Mouse (Mus musculus) CH12.LX (cell line): ENCODE data around the gene Scube3. TPM values are rescaled to one million over a fixed set of nuclear protein-coding genes. Genes with fewer than 3 reads are reported as not detected.

Experiments
- DNase-seq: peaks from one replicate; pipeline ENCODE4 v3.0.0-alpha.2; 2013; ENCODE audit errors: extremely low read depth
- H3K27ac ChIP-seq: 2 replicates; pipeline ENCODE4 v1.5.1; 2012; ENCODE audit warnings: low read depth, mild to moderate bottlenecking, control low read depth, moderate library complexity; ENCODE audit not compliant: insufficient read depth
- H3K27me3 ChIP-seq: replicated peaks from 2 replicates; pipeline ENCODE3; 2012; ENCODE audit warnings: inconsistent platforms
- H3K36me3 ChIP-seq, 2 experiments: replicated peaks in 1 of 2; 2 replicates each; pipeline versions ENCODE3 to v1.6.1; 2012; ENCODE audit warnings: inconsistent platforms in 1 of 2, low read length in 1 of 2, mild to moderate bottlenecking in 1 of 2, mixed read lengths in 1 of 2, moderate library complexity in 1 of 2; ENCODE audit not compliant: control insufficient read depth in 1 of 2, insufficient read depth in 1 of 2
- H3K4me1 ChIP-seq, 2 experiments: 2 replicates each; pipeline ENCODE4 v1.6.1; 2012; ENCODE audit warnings: inconsistent platforms in 1 of 2, moderate library complexity in 1 of 2; ENCODE audit not compliant: insufficient read depth in 2 of 2, control insufficient read depth in 1 of 2
- H3K4me2 ChIP-seq: 2 replicates; pipeline ENCODE4 v1.6.1; 2012; ENCODE audit warnings: low read depth, mild to moderate bottlenecking, control low read depth; ENCODE audit not compliant: poor library complexity, insufficient read depth, severe bottlenecking
- H3K4me3 ChIP-seq, 3 experiments: fragments of 150-350 bp in 1 of 3; sonication (generic) in 1 of 3; replicated peaks in 1 of 3; 2 replicates each; pipeline versions ENCODE3 to v1.5.1; 2011 to 2012; ENCODE audit warnings: low read depth in 2 of 3, low read length in 2 of 3, mild to moderate bottlenecking in 2 of 3, moderate library complexity in 2 of 3, control low read depth in 1 of 3, improper control_type of control experiment in 1 of 3, inconsistent platforms in 1 of 3, mixed read lengths in 1 of 3; ENCODE audit not compliant: poor library complexity in 1 of 3
- H3K79me2 ChIP-seq: replicated peaks from 2 replicates; pipeline ENCODE4 v1.6.1; 2012; ENCODE audit warnings: mild to moderate bottlenecking, moderate library complexity; ENCODE audit not compliant: control insufficient read depth, poor library complexity, insufficient read depth, severe bottlenecking; ENCODE audit errors: extremely low read depth
- H3K9ac ChIP-seq: 2 replicates; pipeline ENCODE4 v1.6.1; 2012; ENCODE audit warnings: low read depth, mild to moderate bottlenecking, control low read depth, moderate library complexity; ENCODE audit not compliant: insufficient read depth
- H3K9me3 ChIP-seq: replicated peaks from 2 replicates; pipeline ENCODE3; 2012; ENCODE audit warnings: low read length, inconsistent platforms, mixed read lengths
- BHLHE40 ChIP-seq: IDR thresholded peaks from 2 replicates; pipeline ENCODE4 v1.6.1; 2011; ENCODE audit warnings: mild to moderate bottlenecking, low read depth, low read length, improper control_type of control experiment
- CHD2 ChIP-seq: IDR thresholded peaks from 2 replicates; pipeline ENCODE4 v1.6.1; 2011; ENCODE audit warnings: low read length, improper control_type of control experiment
- CTCF ChIP-seq, 2 experiments: IDR thresholded peaks in 1 of 2; conservative IDR thresholded peaks in 1 of 2; 2 replicates each; pipeline ENCODE4 v1.5.1; 2011 to 2012; ENCODE audit warnings: low read depth in 2 of 2, low read length in 2 of 2, improper control_type of control experiment in 1 of 2, inconsistent platforms in 1 of 2, mild to moderate bottlenecking in 1 of 2, moderate library complexity in 1 of 2
- E2F4 ChIP-seq: IDR thresholded peaks from 2 replicates; pipeline ENCODE4 v1.6.1; 2011; ENCODE audit warnings: low read depth, low read length, improper control_type of control experiment; ENCODE audit not compliant: insufficient replicate concordance
- ELF1 ChIP-seq: IDR thresholded peaks from 2 replicates; pipeline ENCODE4 v1.6.1; 2014; ENCODE audit warnings: low read depth, mild to moderate bottlenecking, inconsistent platforms, low read length, improper control_type of control experiment
- GABPA ChIP-seq: IDR thresholded peaks from 2 replicates; pipeline ENCODE4 v1.6.1; 2012; ENCODE audit warnings: low read depth, low read length, improper control_type of control experiment, inconsistent platforms; ENCODE audit not compliant: insufficient replicate concordance
- HCFC1 ChIP-seq: IDR thresholded peaks from 2 replicates; pipeline ENCODE4 v1.6.1; 2012; ENCODE audit warnings: low read depth, mild to moderate bottlenecking, inconsistent platforms, low read length, improper control_type of control experiment
- IRF4 ChIP-seq: IDR thresholded peaks from 2 replicates; pipeline ENCODE4 v1.6.1; 2014; ENCODE audit warnings: low read depth, mild to moderate bottlenecking, inconsistent platforms, low read length, improper control_type of control experiment
- JUN ChIP-seq: IDR thresholded peaks from 2 replicates; pipeline ENCODE4 v1.6.1; 2011; ENCODE audit warnings: low read depth, mild to moderate bottlenecking, low read length, improper control_type of control experiment, moderate library complexity; ENCODE audit not compliant: insufficient read depth
- JUND ChIP-seq: conservative IDR thresholded peaks from 2 replicates; pipeline ENCODE4 v1.6.1; 2011; ENCODE audit warnings: low read depth, low read length, improper control_type of control experiment
- MAFK ChIP-seq: IDR thresholded peaks from 2 replicates; pipeline ENCODE4 v1.6.1; 2011; ENCODE audit warnings: low read length, improper control_type of control experiment; ENCODE audit not compliant: insufficient replicate concordance
- MEF2A ChIP-seq: IDR thresholded peaks from 2 replicates; pipeline ENCODE4 v1.6.1; 2014; ENCODE audit warnings: low read depth, mild to moderate bottlenecking, inconsistent platforms, low read length, improper control_type of control experiment, borderline replicate concordance
- MXI1 ChIP-seq: IDR thresholded peaks from 2 replicates; pipeline ENCODE4 v1.6.1; 2011; ENCODE audit warnings: mild to moderate bottlenecking, low read depth, low read length, improper control_type of control experiment
- MYC ChIP-seq: IDR thresholded peaks from 2 replicates; pipeline ENCODE4 v1.6.1; 2011; ENCODE audit warnings: low read depth, mild to moderate bottlenecking, improper control_type of control experiment, low read length
- NRF1 ChIP-seq: IDR thresholded peaks from 2 replicates; pipeline ENCODE4 v1.6.1; 2014; ENCODE audit warnings: low read depth, mild to moderate bottlenecking, inconsistent platforms, low read length, improper control_type of control experiment, moderate library complexity
- PAX5 ChIP-seq: IDR thresholded peaks from 2 replicates; pipeline ENCODE4 v1.6.1; 2012; ENCODE audit warnings: low read length, inconsistent platforms, mixed read lengths
- POLR2A ChIP-seq: IDR thresholded peaks from 2 replicates; pipeline ENCODE4 v1.6.1; 2011; ENCODE audit warnings: low read depth, mild to moderate bottlenecking, improper control_type of control experiment, low read length
- POLR2AphosphoS2 ChIP-seq: IDR thresholded peaks from 2 replicates; pipeline ENCODE4 v1.6.1; 2011; ENCODE audit warnings: low read depth, low read length, improper control_type of control experiment
- RAD21 ChIP-seq: IDR thresholded peaks from 2 replicates; pipeline ENCODE4 v1.6.1; 2011; ENCODE audit warnings: low read depth, mild to moderate bottlenecking, low read length, improper control_type of control experiment, moderate library complexity
- RCOR1 ChIP-seq: conservative IDR thresholded peaks from 2 replicates; pipeline ENCODE4 v1.6.1; 2012; ENCODE audit warnings: low read depth, mild to moderate bottlenecking, inconsistent platforms, low read length, improper control_type of control experiment
- TCF12 ChIP-seq: IDR thresholded peaks from 2 replicates; pipeline ENCODE4 v1.6.1; 2014; ENCODE audit warnings: low read depth, mild to moderate bottlenecking, inconsistent platforms, low read length, improper control_type of control experiment
- UBTF ChIP-seq: IDR thresholded peaks from 2 replicates; pipeline ENCODE4 v1.6.1; 2012; ENCODE audit warnings: low read depth, mild to moderate bottlenecking, inconsistent platforms, low read length, improper control_type of control experiment, moderate library complexity
- USF1 ChIP-seq: IDR thresholded peaks from 2 replicates; pipeline ENCODE4 v1.6.1; 2014; ENCODE audit warnings: low read depth, mild to moderate bottlenecking, inconsistent platforms, low read length, improper control_type of control experiment
- ZC3H11A ChIP-seq: IDR thresholded peaks from 2 replicates; pipeline ENCODE4 v1.6.1; 2012; ENCODE audit warnings: low read depth, mild to moderate bottlenecking, inconsistent platforms, low read length, improper control_type of control experiment
- ZMIZ1 ChIP-seq: IDR thresholded peaks from 2 replicates; pipeline ENCODE4 v1.6.1; 2012; ENCODE audit warnings: low read depth, mild to moderate bottlenecking, inconsistent platforms, low read length, improper control_type of control experiment
- ZNF384 ChIP-seq: IDR thresholded peaks from 2 replicates; pipeline ENCODE4 v1.6.1; 2012; ENCODE audit warnings: low read depth, low read length, improper control_type of control experiment, inconsistent platforms
- dilution Hi-C: fragments of 300-500 bp; cut with MboI; formaldehyde crosslinking; loops from 2 replicates; pipeline ENCODE4 v1.14.3; 2020; ENCODE audit warnings: low sequenced_read_pairs; ENCODE audit not compliant: extremely low pct_unique_long_range_greater_than_20kb, extremely low pct_ligation_motif_present
- in situ Hi-C: fragments of 300-500 bp; cut with MboI; formaldehyde crosslinking; loops from 3 replicates; pipeline ENCODE4 v1.14.3; 2019; ENCODE audit warnings: low sequenced_read_pairs, low pct_ligation_motif_present, low pct_unique_long_range_greater_than_20kb, mixed read lengths
- polyA plus RNA-seq: library from polyadenylated mRNA; unstranded; fragments of >175 nt; gene quantifications from 2 replicates; pipeline ENCODE4 v1.2.1, GENCODE M21; 2012; ENCODE audit warnings: low read depth; ENCODE audit not compliant: insufficient read length
- total RNA-seq, 2 experiments: library from RNA; depleted of rRNA; stranded (reverse); fragments of 300-350 nt in 1 of 2; fragments of >200 nt in 1 of 2; gene quantifications; 2 replicates each; pipeline ENCODE4 v1.2.3; 2012 to 2014

Gene Scube3
- total and polyA plus RNA-seq, 3 experiments, result 0.08 to 0.19 TPM; not detected in 1

GRCm38 (mm10) chr17:28153095-28153494, 11.2 kb downstream of the Scube3 start:
- no peak overlapping the region for H3K4me3 ChIP-seq
- H3K9me3 ChIP-seq, result no peaks in the 10 kb centered on the region
- H3K4me2 ChIP-seq, result no peak overlapping the region
- TF ChIP-seq E2F4 (no peak), POLR2A (no peak), CHD2 (no peak), PAX5 (no peak), BHLHE40 (no peak), ELF1 (no peak), ZMIZ1 (no peak), JUND (no peak), USF1 (no peak), MYC (no peak), POLR2AphosphoS2 (no peak), NRF1 (no peak), RCOR1 (no peak), TCF12 (no peak), MAFK (no peak), UBTF (no peak), MEF2A (no peak), CTCF (conservative IDR thresholded peaks at IDR 0.05 in 1 of 2, IDR thresholded peaks at IDR 0.05 in 1 of 2; ENCODE audit: low read depth in 2 of 2, low read length in 2 of 2) (no peak)
- H3K4me1 ChIP-seq, result no peaks in the 10 kb centered on the region
- dilution Hi-C loops, result no loop called here
- peaks cover 75% of the 10 kb centered on the region for H3K27me3 ChIP-seq
- H3K79me2 ChIP-seq, result no peaks in the 10 kb centered on the region
- H3K9ac ChIP-seq, result no peak overlapping the region
- no peaks in the 10 kb centered on the region for H3K36me3 ChIP-seq
- no peak overlapping the region for H3K27ac ChIP-seq
- DNase-seq, result no peak
- in situ Hi-C loops, result no loop called here

GRCm38 (mm10) chr17:28154970-28155369, 13.0 kb downstream of the Scube3 start:
- peaks cover 75% of the 10 kb centered on the region for H3K27me3 ChIP-seq
- H3K9ac ChIP-seq, result no peak overlapping the region
- no peak for DNase-seq
- no peaks in the 10 kb centered on the region for H3K36me3 ChIP-seq
- H3K4me1 ChIP-seq, result no peaks in the 10 kb centered on the region
- no peak overlapping the region for H3K4me3 ChIP-seq
- no peak overlapping the region for H3K27ac ChIP-seq
- no peaks in the 10 kb centered on the region for H3K9me3 ChIP-seq
- H3K4me2 ChIP-seq, result no peak overlapping the region
- no peaks in the 10 kb centered on the region for H3K79me2 ChIP-seq
- TF ChIP-seq RCOR1, result no peak
- no peak for TF ChIP-seq BHLHE40
- no peak for TF ChIP-seq IRF4
- TF ChIP-seq CHD2, result no peak
- no peak for TF ChIP-seq PAX5
- TF ChIP-seq MEF2A, result no peak
- TF ChIP-seq E2F4, result no peak
- no peak for TF ChIP-seq POLR2A
- no peak for TF ChIP-seq HCFC1
- no peak for TF ChIP-seq GABPA
- TF ChIP-seq RAD21, result no peak
- TF ChIP-seq ZC3H11A, result no peak
- no peak for TF ChIP-seq ELF1
- no peak for TF ChIP-seq JUND
- no peak for TF ChIP-seq NRF1
- no peak for TF ChIP-seq MXI1
- TF ChIP-seq ZNF384, result no peak
- TF ChIP-seq JUN, result no peak
- dilution Hi-C loops, result no loop called here
- in situ Hi-C loops, result no loop called here
